Mouse (Mus musculus) cerebellum, adult 2 months (tissue): ENCODE measurements at regions not wholly inside any gene's neighbourhood (a gene's known extent, or its start where the extent isn't known, plus 50 kb on each side); places are given as distances from the start of the nearest gene placed in this dataset.

Experiments
- DNase-seq, 2 experiments: peaks; one replicate each; pipeline ENCODE4 v3.0.0; 2021
- H3K27ac ChIP-seq: fragments of 200-500 bp; 2 replicates; pipeline ENCODE4 v1.5.1; 2012; ENCODE audit warnings: low read length, control low read depth, inconsistent platforms; ENCODE audit not compliant: insufficient read depth
- H3K27me3 ChIP-seq: fragments of 200-500 bp; 2 replicates; pipeline ENCODE4 v1.6.1; 2012; ENCODE audit warnings: inconsistent platforms, mild to moderate bottlenecking, low read length, moderate library complexity; ENCODE audit not compliant: control insufficient read depth, insufficient read depth
- H3K4me1 ChIP-seq: fragments of 200-500 bp; 2 replicates; pipeline ENCODE4 v1.6.1; 2011; ENCODE audit warnings: low read length; ENCODE audit not compliant: control insufficient read depth, insufficient read depth
- H3K4me3 ChIP-seq: fragments of 200-500 bp; replicated peaks from 2 replicates; pipeline ENCODE3; 2011; ENCODE audit warnings: mild to moderate bottlenecking, low read depth, low read length, control low read depth; ENCODE audit not compliant: insufficient read depth
- CTCF ChIP-seq: fragments of 200-500 bp; IDR thresholded peaks from 2 replicates; pipeline ENCODE4 v1.5.1; 2011; ENCODE audit warnings: low read depth, mild to moderate bottlenecking, control low read depth, low read length, moderate library complexity, borderline replicate concordance; ENCODE audit not compliant: insufficient read depth
- POLR2A ChIP-seq: fragments of 200-500 bp; IDR thresholded peaks from 2 replicates; pipeline ENCODE4 v1.6.1; 2011; ENCODE audit warnings: low read length, control low read depth, borderline replicate concordance; ENCODE audit not compliant: insufficient read depth
- WGBS: fragments of 180-500 bp; shearing (Covaris S2); methylation state at CpG from one replicate; pipeline ENCODE4 v1.1.7; 2018; 5-methylcytosine and 5-hydroxymethylcytosine counted together

DNA sequence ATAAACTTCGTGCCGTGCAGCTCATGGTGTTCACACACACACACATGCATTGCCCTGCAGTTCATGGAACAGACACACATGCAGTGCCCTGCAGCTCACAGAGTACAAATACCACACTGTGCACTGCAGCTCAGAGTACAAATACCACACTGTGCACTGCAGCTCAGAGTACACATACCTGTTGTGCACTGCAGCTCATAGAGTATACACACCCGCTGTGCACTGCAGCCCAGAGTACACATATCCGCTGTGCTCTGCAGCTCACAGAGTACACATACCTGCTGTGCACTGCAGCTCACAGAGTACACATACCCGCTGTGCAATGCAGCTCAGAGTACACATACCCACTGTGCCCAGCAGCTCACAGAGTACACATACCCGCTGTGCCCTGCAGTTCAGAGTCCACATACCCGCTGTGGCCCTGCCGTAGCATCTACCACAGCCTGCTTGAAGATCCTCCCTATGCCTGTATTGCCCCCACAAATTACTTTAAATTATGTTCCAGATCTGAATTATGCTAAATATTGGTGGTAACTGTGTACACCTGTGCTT, 451.9 kb downstream of the Fam198b start:
- WGBS, result 88% methylated on average over 8 of the region's 8 CpGs
- DNase-seq, result no peak
- Histone ChIP-seq H3K4me1 (no peaks in the 10 kb centered on the region), H3K27ac (no peak overlapping the region), H3K27me3 (no peaks in the 10 kb centered on the region), H3K4me3 (no peak overlapping the region)
- TF ChIP-seq CTCF, result no peak
- no peak for TF ChIP-seq POLR2A

DNA sequence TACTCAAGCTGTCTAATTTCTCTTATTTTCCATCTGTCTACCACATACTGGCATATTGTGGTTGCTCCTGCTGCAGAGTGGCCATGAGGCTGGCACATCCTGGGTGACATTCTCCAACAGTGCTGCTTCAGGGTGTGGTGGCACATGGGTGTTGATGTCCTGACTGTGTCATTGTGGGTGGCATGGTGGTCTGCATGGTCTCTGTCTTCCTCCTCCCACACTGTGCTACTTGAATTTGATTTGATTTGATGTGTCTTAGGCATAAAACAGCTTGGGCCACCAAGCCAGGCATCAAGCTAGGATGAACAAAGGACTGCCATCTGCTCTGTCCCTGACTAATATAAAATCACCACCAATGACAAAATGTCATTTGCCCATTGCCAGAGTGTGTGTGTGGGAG, 434.7 kb downstream of the Gria2 start:
- Histone ChIP-seq H3K4me3 (no peak overlapping the region), H3K27ac (no peak overlapping the region), H3K27me3 (no peaks in the 10 kb centered on the region), H3K4me1 (peaks cover 3% of the 10 kb centered on the region; the same call in 1 of the 2 replicates)
- no peak for TF ChIP-seq POLR2A
- TF ChIP-seq CTCF, result no peak
- DNase-seq, result no peak

DNA sequence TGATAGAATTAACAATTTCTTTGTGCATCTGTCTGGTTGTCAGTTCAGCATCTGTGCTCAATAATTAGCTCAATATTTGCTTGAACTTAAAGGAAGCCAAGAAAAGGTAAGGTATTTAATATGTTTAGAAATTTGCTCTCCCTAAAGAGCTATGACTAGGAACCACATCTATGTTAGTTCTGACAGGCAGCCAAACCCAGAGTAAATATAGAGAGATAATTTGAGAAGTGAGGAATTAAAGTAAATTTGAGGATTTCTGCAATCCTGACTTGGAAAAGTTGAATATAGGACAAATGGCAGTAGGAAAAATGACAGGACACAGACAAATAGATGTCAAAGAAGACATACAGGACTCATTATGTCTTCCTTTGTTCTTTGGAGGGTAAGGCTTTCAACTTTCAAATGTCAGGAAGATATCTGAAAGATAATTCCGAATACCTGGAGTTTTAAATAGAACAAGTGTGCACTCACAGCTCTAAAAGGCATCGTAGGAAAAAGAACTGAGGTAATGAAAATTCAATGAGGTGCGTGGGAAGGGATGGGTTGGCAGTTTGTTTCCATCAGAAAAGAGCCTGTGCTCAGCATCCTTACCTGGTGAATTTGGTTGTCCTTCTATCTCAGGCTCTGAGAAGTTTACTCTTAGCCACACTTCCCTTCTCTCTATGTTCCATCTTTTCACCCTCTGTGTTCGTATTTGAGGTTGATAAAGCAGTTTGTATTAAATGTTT, 433.3 kb downstream of the Gria2 start:
- H3K27me3 ChIP-seq, result no peaks in the 10 kb centered on the region
- no peak overlapping the region for H3K4me3 ChIP-seq
- WGBS, result 94% methylated on average over 4 of the region's 4 CpGs
- H3K4me1 ChIP-seq, result peaks cover 3% of the 10 kb centered on the region; the same call in 1 of the 2 replicates
- TF ChIP-seq CTCF, result no peak
- TF ChIP-seq POLR2A, result no peak
- no peak overlapping the region for H3K27ac ChIP-seq
- DNase-seq, result no peak

DNA sequence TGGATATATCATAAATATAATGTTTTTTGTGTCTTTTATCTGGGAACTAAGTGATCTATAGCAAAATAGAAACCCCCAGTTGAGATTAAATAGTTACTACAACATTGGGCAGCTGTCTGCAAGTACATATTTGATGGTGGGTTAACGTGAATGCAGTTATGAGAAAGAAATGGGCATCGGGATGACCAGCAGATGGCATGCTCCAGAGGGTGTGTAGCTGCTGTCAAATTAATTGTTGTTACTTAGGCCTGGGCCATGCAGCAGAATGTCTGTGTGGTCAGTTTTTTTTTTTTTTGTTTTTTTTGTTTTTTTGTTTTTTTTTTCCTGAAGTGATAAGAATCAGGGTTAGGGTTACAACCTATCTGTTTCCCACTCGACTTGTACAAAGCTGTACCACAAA, 430.2 kb downstream of the Gria2 start:
- peaks cover 3% of the 10 kb centered on the region; the same call in 1 of the 2 replicates for H3K4me1 ChIP-seq
- no peak overlapping the region for H3K27ac ChIP-seq
- peak; percentile 14 to 35 for DNase-seq
- H3K4me3 ChIP-seq, result no peak overlapping the region
- TF ChIP-seq CTCF (peak; percentile 43; the same call in 1 of the 2 replicates), POLR2A (no peak)
- no peaks in the 10 kb centered on the region for H3K27me3 ChIP-seq
- 13% methylated on average over 3 of the region's 3 CpGs for WGBS

DNA sequence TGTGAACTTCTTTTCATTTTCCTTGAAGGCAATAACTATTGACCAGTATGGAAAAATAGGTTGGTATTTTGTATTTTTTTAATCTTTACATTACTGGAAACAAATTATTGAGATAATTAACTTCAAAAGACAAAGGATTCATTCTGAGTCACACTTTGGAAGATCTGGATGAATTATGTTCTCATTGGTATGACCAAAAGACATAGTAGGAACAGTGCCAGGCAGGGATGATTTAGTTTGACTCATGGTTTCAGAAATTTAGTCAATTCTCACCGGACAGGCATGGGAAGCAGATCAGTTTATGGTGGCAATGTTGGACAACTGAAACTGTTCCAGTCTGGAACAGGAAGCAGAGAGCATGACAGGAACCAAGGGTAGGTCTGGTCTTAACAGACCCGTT, 416.6 kb downstream of the Gria2 start:
- Histone ChIP-seq H3K4me3 (no peak overlapping the region), H3K4me1 (no peaks in the 10 kb centered on the region), H3K27ac (no peak overlapping the region), H3K27me3 (no peaks in the 10 kb centered on the region)
- DNase-seq, result no peak
- 52% methylated on average over 2 of the region's 2 CpGs for WGBS
- TF ChIP-seq POLR2A, result no peak
- TF ChIP-seq CTCF, result no peak

DNA sequence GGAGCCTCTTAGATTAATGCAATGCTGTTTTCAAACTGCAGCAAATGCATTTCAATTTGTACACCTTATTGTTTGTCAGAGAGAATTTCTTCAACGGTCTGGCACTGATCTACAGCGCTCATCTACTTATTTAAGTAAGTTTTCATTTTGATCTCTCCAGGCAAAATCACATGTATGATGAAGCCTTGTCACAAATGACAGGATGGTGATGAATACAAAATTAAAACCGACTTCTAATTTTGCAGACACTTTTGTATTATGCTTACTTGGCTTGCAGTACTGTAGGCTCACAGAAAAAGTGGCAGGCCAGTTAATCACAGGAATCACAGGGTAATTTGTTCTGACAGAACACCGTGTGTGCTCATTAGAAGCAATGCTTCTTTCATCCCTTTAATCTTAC, 406.4 kb downstream of the Gria2 start:
- H3K27me3 ChIP-seq, result no peaks in the 10 kb centered on the region
- DNase-seq, result no peak
- H3K4me3 ChIP-seq, result no peak overlapping the region
- TF ChIP-seq CTCF (no peak), POLR2A (no peak)
- H3K4me1 ChIP-seq, result no peaks in the 10 kb centered on the region
- no peak overlapping the region for H3K27ac ChIP-seq
- 27% methylated on average over 4 of the region's 4 CpGs for WGBS

DNA sequence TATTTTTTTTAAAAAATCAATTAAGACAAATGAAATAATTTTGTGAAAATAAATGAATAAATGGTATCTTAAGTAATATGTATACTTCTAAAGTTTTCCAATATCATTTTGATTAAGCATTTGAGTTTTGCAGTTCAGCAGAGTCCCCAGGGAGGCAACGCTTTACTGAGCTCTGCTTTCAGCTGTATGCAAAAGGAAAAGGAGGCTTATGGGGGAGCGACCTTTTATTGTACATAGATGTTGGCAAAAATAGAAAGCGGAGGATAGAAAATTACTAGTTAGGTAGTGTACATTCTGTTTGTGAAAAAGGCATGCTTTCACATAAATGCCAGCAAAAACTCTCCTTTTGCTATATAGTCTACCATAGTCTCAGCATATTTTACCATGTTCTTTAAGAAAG, 382.2 kb downstream of the Gria2 start:
- no peak overlapping the region for H3K4me3 ChIP-seq
- H3K27ac ChIP-seq, result no peak overlapping the region
- 84% methylated on average over 3 of the region's 3 CpGs for WGBS
- no peak for TF ChIP-seq CTCF
- no peak for TF ChIP-seq POLR2A
- no peaks in the 10 kb centered on the region for H3K4me1 ChIP-seq
- no peak for DNase-seq
- H3K27me3 ChIP-seq, result no peaks in the 10 kb centered on the region

DNA sequence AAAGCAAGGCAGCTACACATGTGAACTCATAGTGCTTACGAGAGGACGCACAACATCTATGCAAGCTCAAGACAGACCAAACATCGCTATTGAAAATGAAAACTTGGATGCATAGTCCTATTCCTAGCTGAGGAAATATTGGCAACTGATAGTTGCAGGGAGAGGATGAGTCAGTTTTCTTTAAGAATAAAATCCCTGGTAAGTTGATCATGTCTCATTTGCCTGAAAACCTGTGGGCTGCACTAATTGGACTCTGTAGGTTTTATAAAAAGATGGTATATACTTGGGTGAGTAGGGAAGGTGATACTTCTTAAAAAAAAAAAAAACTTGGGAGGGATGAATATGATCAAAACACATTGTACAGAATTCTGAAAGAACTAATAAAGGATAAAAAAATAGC, 381.2 kb downstream of the Gria2 start:
- WGBS, result 97% methylated on average over 3 of the region's 3 CpGs
- DNase-seq, result no peak
- Histone ChIP-seq H3K4me3 (no peak overlapping the region), H3K27me3 (no peaks in the 10 kb centered on the region), H3K4me1 (no peaks in the 10 kb centered on the region), H3K27ac (no peak overlapping the region)
- no peak for TF ChIP-seq CTCF
- TF ChIP-seq POLR2A, result no peak
